Mouse (Mus musculus): ENCODE measurements around the gene Tdg. TPM values are rescaled to one million over a fixed set of nuclear protein-coding genes. Genes with fewer than 3 reads are reported as not detected.

Gene Tdg
- polyA plus RNA-seq, 1 experiment from 2014 or later, result 59.4 TPM

GRCm38 (mm10) chr10:82696453-82697079 lies 66.9 kb downstream of the Tdg start:
- ATAC-seq (replicated peaks; ENCODE audit: insufficient number of reproducible peaks, insufficient read depth, low FRiP score, low read depth), result no peak
- 49% methylated on average over 4 of the region's 4 CpGs for WGBS

GRCm38 (mm10) chr10:82697305-82697898 lies 67.8 kb downstream of the Tdg start:
- 64% methylated on average over 3 of the region's 3 CpGs for WGBS
- Histone ChIP-seq H3K4me2 (no peak overlapping the region), H3K9ac (no peak overlapping the region), H3K27ac (peak overlapping the region; percentile 67), H3K36me3 (peaks cover 11% of the 10 kb centered on the region), H3K4me1 (replicated peaks) (peaks cover 23% of the 10 kb centered on the region), H3K4me3 (no peak overlapping the region), H3K27me3 (no peaks in the 10 kb centered on the region), H3K9me3 (replicated peaks) (no peaks in the 10 kb centered on the region)
- ATAC-seq (replicated peaks; ENCODE audit: insufficient number of reproducible peaks, insufficient read depth, low FRiP score, low read depth), result no peak

More at GRCm38 (mm10) chr10:82696453-82697079, 66.9 kb downstream of the Tdg start:
- H3K27me3 ChIP-seq, result no peaks in the 10 kb centered on the region
- H3K4me2 ChIP-seq, result no peak overlapping the region
- no peak overlapping the region for H3K9ac ChIP-seq
- no peak overlapping the region for H3K4me3 ChIP-seq
- peak overlapping the region; percentile 67 for H3K27ac ChIP-seq
- peaks cover 5% of the 10 kb centered on the region; the same call in 1 of the 2 replicates for H3K36me3 ChIP-seq
- H3K4me1 ChIP-seq (replicated peaks), result peaks cover 23% of the 10 kb centered on the region
- no peaks in the 10 kb centered on the region for H3K9me3 ChIP-seq (replicated peaks)

- no peaks in the 10 kb centered on the region for H3K27me3 ChIP-seq
- peaks cover 23% of the 10 kb centered on the region for H3K4me1 ChIP-seq (replicated peaks)
- ATAC-seq (replicated peaks; ENCODE audit: insufficient number of reproducible peaks, insufficient read depth, low FRiP score, low read depth), result peak; percentile 94
- H3K4me2 ChIP-seq, result peak overlapping the region; percentile 83
- peaks cover 11% of the 10 kb centered on the region for H3K36me3 ChIP-seq
- H3K27ac ChIP-seq, result peak overlapping the region; percentile 66
- peak overlapping the region; percentile 81 for H3K4me3 ChIP-seq
- under 1% methylated on average over 41 of the region's 42 CpGs for WGBS
- H3K9me3 ChIP-seq (replicated peaks), result no peaks in the 10 kb centered on the region
- peak overlapping the region; percentile 79 for H3K9ac ChIP-seq
Measured at GRCm38 (mm10) chr10:82698712-82699261, 69.2 kb downstream of the Tdg start.

- no peaks in the 10 kb centered on the region for H3K27me3 ChIP-seq
- peak overlapping the region; percentile 81 for H3K4me3 ChIP-seq
- peaks cover 23% of the 10 kb centered on the region for H3K4me1 ChIP-seq (replicated peaks)
- H3K9me3 ChIP-seq (replicated peaks), result no peaks in the 10 kb centered on the region
- peak overlapping the region; percentile 79 for H3K9ac ChIP-seq
- H3K36me3 ChIP-seq, result peaks cover 15% of the 10 kb centered on the region
- ATAC-seq (replicated peaks; ENCODE audit: insufficient number of reproducible peaks, insufficient read depth, low FRiP score, low read depth), result peak; percentile 68
- H3K27ac ChIP-seq, result peak overlapping the region; percentile 66
- peak overlapping the region; percentile 83 for H3K4me2 ChIP-seq
- WGBS, result 0% methylated on average over 56 of the region's 59 CpGs
Measured at GRCm38 (mm10) chr10:82699296-82699941, 69.8 kb downstream of the Tdg start.

Other genes with a start within 250 kb of the Tdg start
- not detected in 2 replicates for gene Gm1553, start 137.2 kb upstream of the Tdg start, polyA plus RNA-seq (2015; fragmentation: Nextera tagmentation; extraction: Ambion mirVana)
- 34.7 and 42.3 TPM in 2 replicates for gene 1190007I07Rik, start 6.6 kb upstream of the Tdg start, polyA plus RNA-seq (2015; fragmentation: Nextera tagmentation; extraction: Ambion mirVana)
- 3.8 and 4.6 TPM in 2 replicates for gene Glt8d2, start 60.8 kb downstream of the Tdg start, polyA plus RNA-seq (2015; fragmentation: Nextera tagmentation; extraction: Ambion mirVana)
- 35.3 and 42.4 TPM in 2 replicates for gene Hcfc2, start 66.3 kb downstream of the Tdg start, polyA plus RNA-seq (2015; fragmentation: Nextera tagmentation; extraction: Ambion mirVana)
- gene Nfyb, start 134.3 kb downstream of the Tdg start, polyA plus RNA-seq (2015; fragmentation: Nextera tagmentation; extraction: Ambion mirVana), result 22.2 and 27.5 TPM in 2 replicates
- gene Txnrd1, start 204.1 kb downstream of the Tdg start, polyA plus RNA-seq (2015; fragmentation: Nextera tagmentation; extraction: Ambion mirVana), result 53.6 and 64.9 TPM in 2 replicates
- gene Eid3, start 236.8 kb downstream of the Tdg start, polyA plus RNA-seq (2015; fragmentation: Nextera tagmentation; extraction: Ambion mirVana), result 0.15 and 0.42 TPM in 2 replicates

Measured in heart, embryonic 15.5 days (tissue).